Mouse (Mus musculus): ENCODE measurements around the gene Cpsf4l.

Cpsf4l gene

DNA sequence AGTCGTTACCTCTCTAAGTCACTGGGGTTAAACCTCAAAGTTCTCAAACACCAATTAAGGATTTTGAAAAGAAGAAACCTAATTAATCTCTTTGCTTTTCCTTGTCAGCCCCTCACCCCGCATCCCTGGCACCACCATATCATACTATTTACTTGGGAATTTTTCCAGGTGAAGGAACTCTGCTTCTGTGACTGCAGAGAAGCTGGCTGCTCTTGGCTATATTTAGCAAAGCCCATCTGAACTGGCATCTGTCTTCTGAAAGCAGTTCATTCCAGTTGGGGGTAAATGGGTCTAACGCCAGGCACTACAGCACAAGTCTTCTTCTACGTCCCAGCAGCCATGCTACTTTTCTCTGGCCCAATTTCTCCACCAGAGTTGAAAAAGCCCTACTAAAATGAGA is 36.2 kb downstream of the Cpsf4l start:
- in situ Hi-C loops (cut with MboI, MseI): loop anchor here (25.0 kb wide), 2 partner anchors 989 to 1739 kb away; partner anchors contain the start of genes Atp5h (in 1 of the 2), Kctd2 (in 1 of the 2), Mrpl58 (in 1 of the 2) and Rpl38 (in 1 of the 2)

DNA sequence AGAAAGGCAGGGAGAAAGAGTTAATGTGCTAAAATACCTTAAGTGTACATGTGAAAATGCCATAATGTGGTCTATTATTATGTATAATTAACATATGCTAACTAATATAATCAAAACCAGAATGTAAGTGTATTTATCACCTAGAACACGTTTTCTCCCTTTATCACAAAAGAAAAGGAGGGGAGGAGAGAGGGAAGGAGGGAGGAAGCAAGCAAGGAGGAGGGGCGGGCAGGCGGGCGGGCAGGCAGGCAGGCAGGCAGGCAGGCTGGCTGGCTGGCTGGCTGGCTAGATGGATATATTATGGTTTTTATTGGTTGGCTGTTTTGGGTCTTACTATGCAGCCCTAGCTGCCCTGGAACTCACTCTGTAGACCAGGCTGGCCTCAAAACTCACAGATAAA is 40.1 kb downstream of the Cpsf4l start:
- in situ Hi-C loops (cut with MboI, MseI): loop anchor here (25.0 kb wide), 2 partner anchors 993 to 1743 kb away; partner anchors contain the start of genes Atp5h (in 1 of the 2), Kctd2 (in 1 of the 2), Mrpl58 (in 1 of the 2) and Rpl38 (in 1 of the 2)

DNA sequence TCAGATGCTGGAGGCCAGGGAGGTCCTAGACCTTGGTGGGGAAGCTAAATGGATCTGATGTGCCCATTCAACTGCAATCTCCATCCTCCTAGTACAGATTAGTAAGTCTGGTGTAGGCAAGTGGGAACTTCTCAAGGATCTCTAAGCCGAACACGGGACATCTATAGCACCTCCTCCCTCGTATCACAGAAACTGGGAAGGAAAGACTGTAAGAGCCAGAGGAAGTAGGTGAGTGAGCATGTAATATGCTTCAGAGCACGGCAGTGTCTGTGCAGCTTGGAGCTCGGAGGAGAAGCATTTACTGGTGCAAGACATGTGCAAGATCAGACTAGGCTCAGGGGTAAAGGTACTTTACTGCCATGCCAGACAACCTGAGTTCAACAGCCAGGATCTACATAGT is 41.0 kb downstream of the Cpsf4l start:
- in situ Hi-C loops (cut with MboI, MseI): loop anchor here (25.0 kb wide), 2 partner anchors 993 to 1743 kb away; partner anchors contain the start of genes Atp5h (in 1 of the 2), Kctd2 (in 1 of the 2), Mrpl58 (in 1 of the 2) and Rpl38 (in 1 of the 2)

DNA sequence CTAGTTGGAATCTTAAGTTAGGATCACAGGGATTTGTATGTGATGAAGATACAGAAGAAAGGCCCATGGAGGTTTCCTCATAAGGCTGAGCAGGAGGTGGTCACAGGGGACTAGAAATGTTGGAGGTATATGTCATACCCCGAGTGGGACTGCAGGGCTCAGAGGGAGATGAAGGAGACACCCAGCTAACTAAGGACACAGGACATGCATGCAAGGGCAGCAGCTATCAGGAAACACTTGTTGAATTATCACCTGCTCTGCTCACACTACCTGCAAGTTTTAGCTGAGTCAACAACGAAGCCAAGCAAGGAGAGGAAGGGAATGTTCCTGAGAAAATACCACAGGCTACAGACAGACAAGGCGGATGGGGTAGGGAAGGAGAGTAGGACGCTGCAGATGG is 42.1 kb downstream of the Cpsf4l start:
- in situ Hi-C loops (cut with MboI, MseI): loop anchor here (25.0 kb wide), 2 partner anchors 995 to 1745 kb away; partner anchors contain the start of genes Atp5h (in 1 of the 2), Kctd2 (in 1 of the 2), Mrpl58 (in 1 of the 2) and Rpl38 (in 1 of the 2)

DNA sequence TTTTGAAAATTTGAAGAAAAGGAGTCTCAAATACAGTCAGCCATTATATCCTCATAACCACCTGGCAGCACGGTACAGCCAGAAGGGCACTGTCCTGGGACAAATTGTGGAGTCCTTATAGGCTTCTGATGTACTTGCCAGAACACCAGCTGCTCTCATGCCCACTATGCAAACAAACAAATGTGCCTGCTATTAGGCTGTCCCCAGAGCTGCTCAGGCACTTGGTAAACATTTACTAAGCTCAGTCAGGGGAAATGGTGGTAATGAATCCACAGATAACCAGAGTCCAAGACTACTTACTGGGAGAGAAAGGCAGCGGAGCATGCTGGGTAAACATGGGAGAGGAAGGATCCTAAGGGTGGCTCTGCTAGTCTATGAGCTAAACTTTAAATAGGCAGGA is 42.7 kb downstream of the Cpsf4l start:
- in situ Hi-C loops (cut with MboI, MseI): loop anchor here (25.0 kb wide), 2 partner anchors 995 to 1745 kb away; partner anchors contain the start of genes Atp5h (in 1 of the 2), Kctd2 (in 1 of the 2), Mrpl58 (in 1 of the 2) and Rpl38 (in 1 of the 2)

DNA sequence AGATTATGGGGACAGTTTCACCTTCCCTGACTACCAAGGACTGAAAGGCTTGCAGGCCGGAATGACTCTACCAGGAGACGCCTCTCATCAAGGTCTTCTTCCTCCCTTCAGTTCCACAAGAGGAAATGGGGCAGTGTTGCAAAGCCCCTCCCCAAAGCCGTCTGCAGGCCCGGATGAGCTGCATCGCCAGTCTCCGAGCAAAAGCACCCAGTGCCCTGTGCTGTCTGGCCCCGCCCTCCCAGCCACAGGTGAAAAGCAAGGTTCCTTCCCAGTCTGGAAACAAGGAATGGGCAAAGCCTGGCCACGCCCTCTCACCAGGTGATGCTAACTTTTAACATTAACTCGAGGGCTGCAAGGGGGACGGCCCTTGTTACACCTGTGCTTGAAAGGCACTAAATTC is 43.2 kb downstream of the Cpsf4l start:
- in situ Hi-C loops (cut with MboI, MseI): loop anchor here (25.0 kb wide), 2 partner anchors 996 to 1746 kb away; partner anchors contain the start of genes Atp5h (in 1 of the 2), Kctd2 (in 1 of the 2), Mrpl58 (in 1 of the 2) and Rpl38 (in 1 of the 2)

DNA sequence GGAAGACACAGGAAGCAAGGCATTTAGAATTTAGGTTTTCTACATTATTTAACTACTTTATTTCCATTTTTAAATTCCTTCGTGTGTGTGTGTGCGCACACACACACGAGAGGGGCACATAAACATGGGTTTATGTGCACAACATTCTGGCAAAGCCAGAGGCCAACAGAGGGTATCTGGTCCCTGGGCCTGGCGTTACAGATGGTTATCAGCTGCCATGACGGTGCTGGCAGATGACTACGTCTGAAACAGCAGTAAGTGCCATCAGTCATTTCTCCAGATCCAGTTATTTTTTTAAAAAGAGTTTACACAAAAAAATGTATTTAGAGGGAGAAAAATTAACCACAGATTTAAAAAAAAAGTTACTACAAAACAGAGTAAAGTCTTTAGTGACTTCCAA is 43.6 kb downstream of the Cpsf4l start:
- in situ Hi-C loops (cut with MboI, MseI): loop anchor here (25.0 kb wide), 2 partner anchors 996 to 1746 kb away; partner anchors contain the start of genes Atp5h (in 1 of the 2), Kctd2 (in 1 of the 2), Mrpl58 (in 1 of the 2) and Rpl38 (in 1 of the 2)

DNA sequence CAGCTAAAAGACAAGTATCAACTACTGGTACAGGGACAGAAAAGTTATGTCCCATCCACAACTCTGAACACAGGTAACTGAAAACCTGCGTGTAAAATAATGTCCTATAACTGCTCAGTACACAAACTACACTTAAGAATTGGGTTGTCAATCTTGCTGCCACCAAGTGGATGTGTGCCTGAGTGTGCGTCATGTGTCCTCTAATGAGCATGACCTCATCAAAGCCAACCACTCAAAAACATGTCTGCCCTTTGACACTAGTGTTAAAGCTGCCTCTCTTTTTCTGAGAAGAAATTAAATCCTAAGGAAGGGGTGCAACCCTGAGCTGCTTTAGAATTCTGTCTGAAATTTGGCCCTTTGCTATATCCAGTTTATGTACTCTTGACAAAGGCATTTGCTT is 45.5 kb downstream of the Cpsf4l start:
- in situ Hi-C loops (cut with MboI, MseI): loop anchor here (25.0 kb wide), 2 partner anchors 998 to 1748 kb away; partner anchors contain the start of genes Atp5h (in 1 of the 2), Kctd2 (in 1 of the 2), Mrpl58 (in 1 of the 2) and Rpl38 (in 1 of the 2)

DNA sequence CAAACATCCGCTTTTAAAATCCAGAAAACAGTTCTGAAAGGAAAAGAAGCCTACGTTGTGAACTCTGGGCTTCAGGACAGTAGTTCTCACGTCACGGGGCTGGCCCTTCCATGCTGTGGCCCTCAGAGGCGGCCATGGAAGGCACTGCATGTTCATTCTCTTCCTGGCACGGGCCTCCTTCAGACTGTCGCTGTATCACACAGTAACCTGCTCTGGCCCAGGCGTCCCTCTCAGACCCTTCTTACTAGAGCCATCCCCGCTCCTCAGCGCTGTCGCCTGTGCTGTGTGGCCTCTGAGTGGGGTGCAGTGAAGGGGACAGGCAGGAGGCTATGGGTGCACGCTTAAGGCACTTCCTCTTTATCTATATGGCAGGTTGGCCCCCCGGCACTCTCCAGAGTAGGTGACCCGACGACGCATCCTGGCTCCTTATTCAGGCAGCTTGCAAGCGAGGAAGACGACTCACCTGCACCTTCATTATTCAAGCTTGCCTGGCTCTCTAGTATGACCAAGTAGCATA is 47.9 kb downstream of the Cpsf4l start:
- in situ Hi-C loops (cut with MboI, MseI): loop anchor here (25.0 kb wide), 2 partner anchors 1000 to 1750 kb away; partner anchors contain the start of genes Atp5h (in 1 of the 2), Kctd2 (in 1 of the 2), Mrpl58 (in 1 of the 2) and Rpl38 (in 1 of the 2)

DNA sequence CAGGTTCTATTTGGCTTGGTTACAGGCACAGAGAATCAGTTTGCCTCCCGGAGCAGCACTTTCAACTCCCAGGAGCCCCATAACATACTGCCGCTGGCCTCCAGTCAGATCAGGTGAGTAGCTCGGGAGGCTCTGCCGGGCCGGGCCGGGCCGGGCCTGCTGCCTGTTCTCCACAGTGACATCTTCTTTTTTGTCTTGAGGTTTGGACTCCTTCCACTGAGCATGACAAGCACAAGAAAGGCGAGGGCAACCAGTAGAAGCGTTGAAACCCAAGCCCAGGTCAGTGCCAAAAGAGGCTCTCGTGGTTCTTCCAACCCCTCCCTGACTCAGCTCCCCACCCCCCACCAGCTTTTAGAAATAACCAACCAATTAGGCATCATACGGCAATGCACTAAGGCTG is 48.9 kb downstream of the Cpsf4l start:
- in situ Hi-C loops (cut with MboI, MseI): loop anchor here (25.0 kb wide), 2 partner anchors 1001 to 1751 kb away; partner anchors contain the start of genes Atp5h (in 1 of the 2), Kctd2 (in 1 of the 2), Mrpl58 (in 1 of the 2) and Rpl38 (in 1 of the 2)

DNA sequence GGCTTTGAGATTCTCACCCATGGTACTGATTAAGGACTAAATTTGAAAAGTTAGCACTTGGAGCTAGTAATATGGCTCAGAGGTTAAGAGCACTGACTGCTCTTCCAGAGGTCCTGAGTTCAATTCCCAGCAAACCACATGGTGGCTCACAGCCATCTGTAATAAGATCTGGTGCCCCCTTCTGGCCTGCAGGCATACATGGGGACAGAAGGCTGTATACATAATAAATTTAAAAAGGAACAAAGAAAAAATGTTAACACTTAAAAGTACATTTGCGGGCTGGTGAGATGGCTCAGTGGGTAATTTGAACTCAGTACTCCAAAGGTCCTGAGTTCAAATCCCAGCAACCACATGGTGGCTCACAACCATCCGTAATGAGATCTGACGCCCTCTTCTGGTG is 49.6 kb downstream of the Cpsf4l start:
- in situ Hi-C loops (cut with MboI, MseI): loop anchor here (25.0 kb wide), 2 partner anchors 1002 to 1752 kb away; partner anchors contain the start of genes Atp5h (in 1 of the 2), Kctd2 (in 1 of the 2), Mrpl58 (in 1 of the 2) and Rpl38 (in 1 of the 2)

DNA sequence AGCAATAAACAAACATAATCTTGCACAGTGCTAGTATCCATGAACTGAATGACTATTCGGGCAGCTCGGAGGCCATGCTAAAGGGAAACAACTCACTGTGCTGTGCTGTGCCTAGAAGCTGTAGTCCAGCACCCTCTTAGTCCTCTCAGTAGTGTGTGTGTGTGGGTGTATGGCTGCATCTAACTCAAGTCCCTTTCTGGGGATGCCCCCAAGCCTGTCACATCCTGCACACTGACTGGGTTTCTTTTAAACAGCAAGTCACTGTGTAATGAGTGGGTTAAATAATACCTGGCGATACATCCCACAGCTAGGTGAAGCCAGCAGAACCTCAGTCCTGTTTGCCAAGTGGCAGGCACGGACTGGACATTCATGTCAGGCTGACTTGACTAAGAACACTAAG is 51.1 kb downstream of the Cpsf4l start:
- in situ Hi-C loops (cut with MboI, MseI): loop anchor here (25.0 kb wide), 2 partner anchors 1004 to 1754 kb away; partner anchors contain the start of genes Atp5h (in 1 of the 2), Kctd2 (in 1 of the 2), Mrpl58 (in 1 of the 2) and Rpl38 (in 1 of the 2)

DNA sequence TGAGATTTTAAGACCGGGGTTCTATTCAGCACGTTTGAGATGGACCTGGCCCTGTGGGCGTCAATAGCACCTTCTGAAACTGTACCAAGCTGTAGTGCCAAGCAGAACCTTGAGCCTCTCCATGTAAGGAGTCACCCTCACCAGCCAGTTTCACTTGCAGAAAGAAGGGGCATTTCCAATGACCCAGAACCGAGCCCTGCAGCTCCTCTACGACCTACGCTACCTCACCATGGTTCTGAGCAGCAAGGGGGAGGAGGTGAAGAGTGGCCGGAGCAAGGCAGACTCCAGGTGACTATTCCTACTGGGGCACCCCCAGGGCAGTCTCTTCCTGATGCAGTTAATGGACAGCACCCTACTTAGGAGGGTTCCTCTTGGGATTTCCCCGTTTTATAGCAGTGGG is 51.5 kb downstream of the Cpsf4l start:
- in situ Hi-C loops (cut with MboI, MseI): loop anchor here (25.0 kb wide), 2 partner anchors 1004 to 1754 kb away; partner anchors contain the start of genes Atp5h (in 1 of the 2), Kctd2 (in 1 of the 2), Mrpl58 (in 1 of the 2) and Rpl38 (in 1 of the 2)

DNA sequence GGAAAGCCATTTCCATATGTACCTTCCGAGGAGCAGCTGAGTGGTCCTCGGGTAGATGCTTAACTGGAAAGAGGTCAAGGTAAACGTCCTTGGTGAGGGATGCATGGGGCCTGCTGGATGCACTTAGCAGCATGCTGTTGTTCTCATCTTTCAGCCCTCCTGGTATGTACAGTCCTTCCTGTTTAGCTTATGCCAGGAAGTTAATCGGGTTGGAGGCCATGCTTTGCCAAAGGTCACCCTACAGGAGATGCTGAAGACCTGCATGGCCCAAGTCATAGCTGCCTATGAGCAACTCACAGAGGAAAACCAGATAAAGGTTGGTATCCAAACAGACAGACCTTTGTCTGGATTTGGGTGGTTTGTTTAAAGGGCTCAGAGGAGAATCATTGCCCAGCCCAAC is 52.6 kb downstream of the Cpsf4l start:
- in situ Hi-C loops (cut with MboI, MseI): loop anchor here (25.0 kb wide), 2 partner anchors 1005 to 1755 kb away; partner anchors contain the start of genes Atp5h (in 1 of the 2), Kctd2 (in 1 of the 2), Mrpl58 (in 1 of the 2) and Rpl38 (in 1 of the 2)

DNA sequence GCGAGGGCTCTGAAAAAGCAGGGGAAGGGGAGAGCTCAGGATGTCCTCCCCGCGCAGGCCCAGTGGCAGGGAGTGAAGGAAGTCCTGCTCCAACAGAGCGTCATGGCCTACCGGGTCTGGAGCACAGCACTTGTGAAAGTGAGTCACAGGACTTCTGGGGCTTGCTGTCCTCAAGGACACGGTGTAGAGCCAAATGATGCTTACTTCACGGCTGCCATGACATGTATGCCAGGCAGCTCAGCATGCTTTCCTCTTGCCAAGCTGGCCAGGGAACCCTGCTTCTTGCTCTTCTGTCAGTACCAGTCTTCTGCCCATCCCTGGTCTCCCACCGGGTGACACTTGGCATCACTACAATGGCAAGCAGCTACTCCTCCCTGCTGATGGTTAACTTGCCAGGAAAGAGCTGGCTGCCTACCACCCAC is 53.3 kb downstream of the Cpsf4l start:
- in situ Hi-C loops (cut with MboI, MseI): loop anchor here (25.0 kb wide), 2 partner anchors 1006 to 1756 kb away; partner anchors contain the start of genes Atp5h (in 1 of the 2), Kctd2 (in 1 of the 2), Mrpl58 (in 1 of the 2) and Rpl38 (in 1 of the 2)

DNA sequence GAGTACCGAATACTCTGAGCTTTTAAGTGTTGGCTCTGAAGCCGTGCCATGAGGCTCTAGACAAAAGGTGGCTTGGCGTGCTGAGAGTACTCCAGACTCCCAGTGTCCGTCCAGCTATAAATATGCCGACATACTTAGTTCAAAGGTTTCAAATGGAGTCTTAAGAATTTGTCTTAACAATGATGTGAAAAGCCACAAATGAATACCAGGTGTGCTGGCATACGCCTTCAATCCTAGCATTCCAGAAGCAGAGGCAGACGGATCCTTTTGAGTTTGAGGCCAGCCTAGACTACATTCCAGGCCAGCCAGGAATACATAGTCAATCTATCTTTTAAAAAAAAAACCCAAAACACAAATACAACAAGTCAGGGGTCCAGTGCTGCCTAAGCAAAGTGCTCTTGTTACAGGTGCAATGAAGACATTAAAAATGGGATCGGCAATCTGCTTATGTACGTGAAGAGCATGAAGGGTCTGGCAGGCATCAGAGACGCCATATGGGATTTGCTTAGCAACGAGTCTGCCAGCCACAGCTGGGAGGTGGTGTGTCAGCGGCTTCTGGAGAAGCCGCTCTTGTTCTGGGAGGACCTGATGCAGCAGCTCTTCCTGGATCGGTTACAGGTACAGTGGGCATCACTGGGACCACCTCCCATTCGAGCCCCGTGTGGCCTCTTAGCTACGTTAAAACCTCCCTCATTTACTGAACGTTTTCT is 55.1 kb downstream of the Cpsf4l start:
- in situ Hi-C loops (cut with MboI, MseI): loop anchor here (25.0 kb wide), 2 partner anchors 1008 to 1758 kb away; partner anchors contain the start of genes Atp5h (in 1 of the 2), Kctd2 (in 1 of the 2), Mrpl58 (in 1 of the 2) and Rpl38 (in 1 of the 2)

DNA sequence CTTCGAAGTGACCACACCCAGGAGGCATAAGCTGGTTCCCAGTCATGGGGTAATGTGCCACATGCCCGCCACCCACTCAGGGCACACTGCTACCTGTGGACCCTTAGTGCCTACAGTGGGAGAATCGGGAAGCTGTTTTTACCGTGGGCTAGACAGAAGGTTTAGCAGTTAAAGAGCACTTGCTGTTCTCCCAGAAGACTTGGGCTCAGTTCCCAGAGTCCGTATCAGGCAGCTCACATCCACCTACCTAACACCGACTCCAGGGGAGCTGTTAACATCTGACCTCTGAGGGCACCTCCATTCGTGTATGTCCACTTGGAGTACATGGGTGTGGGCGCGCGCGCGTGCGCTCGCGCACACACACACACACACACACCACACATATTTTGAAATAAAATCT is 55.7 kb downstream of the Cpsf4l start:
- in situ Hi-C loops (cut with MboI, MseI): loop anchor here (25.0 kb wide), 2 partner anchors 1008 to 1758 kb away; partner anchors contain the start of genes Atp5h (in 1 of the 2), Kctd2 (in 1 of the 2), Mrpl58 (in 1 of the 2) and Rpl38 (in 1 of the 2)

DNA sequence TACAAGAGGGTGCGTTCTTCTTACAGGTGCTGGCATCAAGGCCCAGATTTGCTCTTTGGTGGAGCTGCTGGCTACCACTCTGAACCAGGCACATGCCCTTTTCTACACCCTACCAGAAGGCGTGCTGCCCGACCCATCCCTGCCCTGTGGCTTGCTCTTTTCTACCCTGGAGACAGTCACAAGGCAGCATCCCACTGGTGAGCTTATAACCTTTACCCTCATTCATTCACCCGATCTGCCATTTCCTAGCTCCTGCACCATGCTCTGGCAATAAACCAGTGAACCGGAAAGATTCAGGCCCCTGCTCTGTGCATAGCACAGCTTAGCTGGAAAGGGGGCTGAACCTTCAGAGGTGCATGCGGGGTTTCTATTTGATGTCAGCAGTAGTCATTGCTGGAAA is 57.3 kb downstream of the Cpsf4l start:
- in situ Hi-C loops (cut with MboI, MseI): loop anchor here (25.0 kb wide), 2 partner anchors 1010 to 1760 kb away; partner anchors contain the start of genes Atp5h (in 1 of the 2), Kctd2 (in 1 of the 2), Mrpl58 (in 1 of the 2) and Rpl38 (in 1 of the 2)

DNA sequence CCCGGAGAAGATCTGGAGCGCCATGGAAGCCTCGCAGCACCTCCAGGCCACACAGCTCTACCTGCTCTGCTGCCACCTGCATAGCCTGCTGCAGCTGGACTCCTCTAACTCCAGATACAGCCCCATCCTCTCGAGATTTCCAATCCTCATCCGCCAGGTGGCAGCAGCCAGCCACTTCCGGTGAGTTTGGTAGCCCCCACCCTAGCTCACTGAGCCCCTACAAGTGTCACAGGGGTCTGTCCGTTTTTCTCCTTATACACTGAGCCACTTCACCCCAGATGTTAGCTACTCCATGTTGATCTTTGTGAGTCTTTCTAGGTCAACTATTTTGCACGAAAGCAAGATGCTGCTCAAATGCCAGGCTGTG is 57.9 kb downstream of the Cpsf4l start:
- in situ Hi-C loops (cut with MboI, MseI): loop anchor here (25.0 kb wide), 2 partner anchors 1010 to 1760 kb away; partner anchors contain the start of genes Atp5h (in 1 of the 2), Kctd2 (in 1 of the 2), Mrpl58 (in 1 of the 2) and Rpl38 (in 1 of the 2)
